Mouse (Mus musculus): ENCODE measurements around the gene Tspan33.

DNA sequence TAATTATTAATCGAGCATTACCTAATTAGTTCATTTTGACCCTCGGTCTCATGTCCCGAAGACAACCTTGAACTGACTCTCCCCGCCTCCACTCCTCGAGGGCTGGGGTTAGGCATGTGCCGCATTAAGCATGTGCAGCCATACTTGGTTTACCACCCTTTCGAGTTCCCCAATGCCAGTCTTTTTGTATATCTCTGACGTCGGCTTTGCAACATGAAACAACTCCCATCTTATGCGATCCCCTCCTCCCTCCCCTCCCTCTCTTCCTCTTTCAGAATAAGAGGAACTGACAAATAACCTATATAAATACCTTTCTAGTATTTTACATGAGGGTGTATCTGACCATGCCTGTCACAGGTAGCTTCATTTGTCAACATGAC, 43.9 kb upstream of the Tspan33 start:
- TF ChIP-seq CTCF (IDR thresholded peaks at IDR 0.05; ENCODE audit: control insufficient read depth, insufficient read depth, insufficient read length) (no peak), USF1 (IDR thresholded peaks at IDR 0.05; ENCODE audit: low read depth) (no peak)
